Mouse (Mus musculus): ENCODE measurements at regions not wholly inside any gene's neighbourhood (a gene's known extent, or its start where the extent isn't known, plus 50 kb on each side); places are given as distances from the start of the nearest gene placed in this dataset.

GRCm38 (mm10) chr15:96903461-96903860, 152.3 kb downstream of the Slc38a4 start:
- TF ChIP-seq CTCF (IDR thresholded peaks at IDR 0.05; ENCODE audit: low read depth) (no peak), EP300 (IDR thresholded peaks at IDR 0.05; ENCODE audit: low read depth) (no peak)

All from liver, postnatal 0 days (tissue).